Mouse (Mus musculus) ES-CJ7 (cell line): ENCODE results near the gene Ssxb5.
A peak's percentile ranks its signal among the peaks of the same experiment; 100 is the strongest.
"Not testable (repeated sequence)": the region's sequence is repeated elsewhere in the genome, so short reads cannot be mapped to it uniquely, and the experiment has no call there.

Experiments used
- DNase-seq: peaks from one replicate; pipeline ENCODE4 v3.0.0; 2011; ENCODE audit warnings: low read depth, low spot score

The Ssxb5 gene

DNA sequence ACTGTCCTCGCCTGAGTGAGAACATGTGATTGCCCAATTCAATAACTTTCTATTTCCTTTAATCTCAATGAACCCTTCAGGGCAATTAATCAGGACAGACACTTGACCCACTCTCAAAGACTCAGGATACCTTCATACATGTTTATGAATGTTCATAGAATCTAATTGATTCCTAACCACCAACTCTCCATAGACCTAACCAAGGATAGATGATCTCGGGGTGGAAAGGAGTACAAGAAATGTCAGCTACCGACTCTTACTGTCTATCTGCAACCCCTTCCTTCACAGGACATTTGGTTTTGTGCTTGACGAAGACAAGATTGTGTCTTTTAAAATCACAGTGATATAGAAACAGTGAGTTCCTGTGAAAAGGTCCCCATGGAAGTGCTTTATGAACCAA, at the start of gene Ssxb5:
TSS of gene Ssxb5 (plus strand) at position 301 of the 400 bp plus-strand sequence.
- DNase-seq: not testable (repeated sequence)

DNA sequence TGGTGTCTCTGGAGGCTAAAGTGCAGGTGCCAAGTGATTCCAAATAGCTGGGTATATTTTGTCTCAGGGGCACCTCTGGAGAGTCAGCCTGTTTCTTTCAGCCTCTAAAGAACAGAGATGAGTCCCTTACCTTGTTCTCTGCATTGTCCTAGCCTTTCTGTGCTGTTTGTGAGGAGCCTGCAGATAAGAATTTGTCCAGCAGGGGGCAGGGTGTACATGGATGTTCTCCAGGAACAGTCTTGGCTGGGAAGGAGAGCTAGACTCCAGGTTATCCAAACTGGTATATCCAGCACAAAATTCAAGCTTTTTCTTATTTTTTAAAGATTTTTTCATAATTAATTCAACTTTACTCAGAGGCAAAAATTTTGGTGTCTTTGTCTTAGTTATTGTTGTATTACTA, 28.6 kb downstream of the Ssxb5 start:
- peak; percentile 19 for DNase-seq

DNA sequence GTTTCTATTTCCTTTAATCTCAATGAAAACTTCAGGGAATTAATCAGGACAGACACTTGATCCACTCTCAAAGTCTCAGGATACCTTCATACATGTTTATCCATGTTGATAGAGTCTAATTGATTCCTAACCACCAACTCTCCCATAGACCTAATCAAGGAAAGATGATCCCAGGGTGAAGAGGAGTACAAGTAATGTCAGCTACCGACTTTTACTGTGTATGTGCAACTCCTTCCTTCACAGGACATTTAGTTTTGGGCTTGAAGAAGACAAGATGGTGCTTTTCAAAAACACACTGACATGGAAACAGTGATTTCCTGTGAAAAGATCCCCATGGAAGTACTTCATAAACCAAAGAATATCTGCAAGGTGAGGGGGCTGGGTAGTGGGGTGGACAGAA, 40.2 kb downstream of the Ssxb5 start, which contains the start of gene Gm6592:
TSS of gene Gm6592 (plus strand) at position 301 of the 400 bp plus-strand sequence.
- DNase-seq: no peak

DNA sequence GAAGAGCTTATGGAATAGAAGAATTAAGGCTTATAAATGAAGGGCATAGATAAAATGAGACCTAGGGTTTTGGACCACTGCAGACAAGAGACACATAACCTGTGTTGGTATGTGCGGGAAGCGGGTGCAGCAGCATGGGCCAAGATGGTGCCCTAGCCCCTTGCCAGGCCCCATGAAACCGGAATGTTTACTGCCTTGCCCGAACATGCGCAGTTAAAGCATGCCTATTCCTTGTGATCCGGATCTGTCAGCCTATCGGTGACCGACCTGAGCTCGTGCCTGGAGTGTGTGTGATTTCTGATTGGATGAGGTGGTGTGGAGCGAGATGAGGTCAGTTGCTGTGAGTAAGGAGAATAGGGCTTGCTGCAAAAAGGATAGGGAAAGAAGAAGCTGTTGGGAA, 49.0 kb downstream of the Ssxb5 start:
- no peak for DNase-seq
